Mouse (Mus musculus) left cerebral cortex, postnatal 36 days (tissue): ENCODE data around the gene Pou6f1. TPM values are rescaled to one million over a fixed set of nuclear protein-coding genes. Genes with fewer than 3 reads are reported as not detected.
A peak's percentile ranks its signal among the peaks of the same experiment; 100 is the strongest.
"Not testable (repeated sequence)": the region's sequence is repeated elsewhere in the genome, so short reads cannot be mapped to it uniquely, and the experiment has no call there.

Experiments
- DNase-seq, 2 experiments: peaks; one replicate each; pipeline ENCODE4 v3.0.0; 2021 to 2022; ENCODE audit warnings: low spot score in 2 of 2, mixed read lengths in 1 of 2
- intact Hi-C: fragments of 180-260 bp; cut with DNase I; formaldehyde crosslinking; loops from one replicate; pipeline ENCODE4 v1.15.1; 2025
- total RNA-seq, 2 experiments: library from RNA; stranded (reverse); gene quantifications; 2 replicates each; pipeline ENCODE4 v1.2.3; 2021

Pou6f1 gene
- total RNA-seq, 2 experiments from 2014 or later = 128 to 140 TPM

- DNase-seq = peak in 1 of 2 experiments; percentile 62
- intact Hi-C loops = no loop called here
These were observed 22.4 kb upstream of the Pou6f1 start for GRCm38 (mm10) chr15:100622164-100622563.

- DNase-seq, intact Hi-C loops: not testable (repeated sequence)
These were observed 21.9 kb upstream of the Pou6f1 start for GRCm38 (mm10) chr15:100621671-100622070.

DNA sequence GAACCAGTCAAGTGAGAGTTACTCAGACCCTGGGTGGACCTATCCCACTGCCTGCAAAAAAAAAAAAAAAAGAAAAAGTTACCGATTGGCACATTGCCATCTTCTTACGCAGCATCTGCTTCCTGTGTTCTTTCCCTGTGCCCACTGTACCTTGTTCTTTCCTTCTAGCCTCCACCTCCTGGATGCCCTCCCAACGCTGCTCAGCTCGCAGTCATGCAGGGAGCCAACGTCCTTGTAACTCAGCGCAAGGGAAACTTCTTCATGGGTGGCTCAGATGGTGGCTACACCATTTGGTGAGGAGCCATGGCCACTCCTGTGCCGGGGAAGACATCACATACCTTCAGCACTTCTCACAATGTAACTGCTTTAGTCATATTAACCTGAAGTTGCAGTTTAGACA lies 19.4 kb upstream of the Pou6f1 start:
- intact Hi-C loops = no loop called here
- DNase-seq = no peak

DNA sequence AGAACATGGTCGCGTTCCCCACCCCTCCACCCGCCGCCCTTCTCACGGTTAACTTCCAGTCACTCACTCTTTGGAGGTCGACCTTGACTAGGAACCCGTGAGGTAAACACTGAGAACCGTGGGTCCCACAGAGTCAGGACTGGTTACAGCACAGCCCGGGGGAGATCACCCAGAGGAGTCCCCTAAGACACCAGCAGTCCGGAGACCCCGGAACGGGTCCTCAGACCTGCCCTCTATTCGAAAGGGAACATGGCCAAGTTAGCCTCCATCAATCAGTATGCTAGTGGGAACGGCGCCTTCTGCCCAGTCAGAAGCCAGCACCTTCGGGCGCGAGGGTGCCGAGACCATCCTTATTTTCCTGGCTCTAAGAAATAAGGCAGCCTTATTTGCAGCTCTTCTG lies 16.4 kb upstream of the Pou6f1 start:
- DNase-seq = no peak
- intact Hi-C loops = no loop called here

DNA sequence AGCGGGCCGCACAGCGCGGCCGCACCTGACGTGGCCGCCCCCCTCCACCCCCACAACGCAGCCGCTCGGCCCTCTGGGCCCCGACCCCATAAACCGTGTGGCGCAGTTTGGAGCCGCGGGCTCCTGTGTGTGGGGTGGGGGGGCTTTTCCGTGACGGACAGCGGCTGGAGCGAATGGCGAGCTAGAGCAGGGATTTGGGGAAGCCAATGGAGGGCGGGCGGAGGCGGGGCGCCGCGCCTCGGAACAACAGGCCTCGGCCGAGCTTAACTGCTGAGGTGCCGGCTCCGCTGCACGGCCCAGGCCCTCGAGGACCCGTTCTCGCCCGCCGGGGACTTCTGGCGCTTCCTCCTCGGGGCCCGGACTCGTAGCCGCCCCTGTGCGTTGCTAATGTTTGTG lies 16.0 kb upstream of the Pou6f1 start:
- intact Hi-C loops = no loop called here

DNA sequence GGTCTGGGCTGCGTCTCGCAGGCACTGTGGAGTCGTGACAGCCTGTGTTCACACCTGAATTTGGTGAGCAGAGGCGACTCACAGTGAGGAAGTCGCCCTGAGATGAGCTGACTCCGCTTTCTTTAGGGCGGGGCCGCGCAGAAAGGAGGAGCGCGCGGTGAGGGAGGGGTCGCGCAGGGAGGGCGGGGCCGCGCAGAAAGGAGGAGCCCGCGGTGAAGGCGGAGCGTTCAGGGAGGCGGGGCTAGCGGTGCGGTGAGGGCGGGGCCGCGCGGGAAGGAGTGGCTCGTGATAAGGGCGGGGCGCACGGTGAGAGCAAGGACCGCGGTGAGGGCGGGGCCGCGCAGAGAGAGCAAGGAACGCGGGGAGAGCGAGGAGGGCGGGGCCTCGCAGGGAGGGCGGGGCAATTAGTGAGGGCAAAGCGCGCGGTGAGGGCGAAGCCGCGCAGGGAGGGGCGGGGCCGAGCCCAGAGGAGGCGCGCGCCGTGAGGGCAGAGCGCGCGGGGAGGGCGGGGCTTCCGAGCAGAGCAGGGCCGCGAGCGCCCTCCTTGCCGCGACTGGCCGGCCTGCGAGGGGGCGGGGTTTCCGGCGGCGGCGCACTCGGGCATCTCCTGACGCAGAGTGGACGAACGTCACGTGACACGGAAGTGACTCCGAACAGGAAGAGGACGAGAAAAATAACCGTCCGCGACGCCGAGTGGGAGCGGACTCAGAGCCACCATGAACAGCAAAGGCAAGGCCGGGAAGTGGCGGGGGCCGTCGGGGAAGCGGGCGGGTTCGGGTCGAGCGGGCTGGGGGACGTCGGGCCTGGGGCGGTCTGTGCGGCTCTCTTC lies 15.4 kb upstream of the Pou6f1 start, which contains the start of gene Dazap2:
TSS of gene Dazap2 (plus strand) at position 354 of the 829 bp plus-strand sequence.
- intact Hi-C loops = loop anchor here (5.0 kb wide), 3 partner anchors 63 to 78 kb away; partner anchors contain the start of gene Tfcp2
- DNase-seq = peak; percentile 98

More for the DNA sequence above, 16.0 kb upstream of the Pou6f1 start:
- peak; percentile 85 to 86 for DNase-seq

- intact Hi-C loops = loop anchor here (5.0 kb wide), 3 partner anchors 62 to 77 kb away; partner anchors contain the start of gene Tfcp2
- DNase-seq = no peak
These were observed 14.6 kb upstream of the Pou6f1 start for GRCm38 (mm10) chr15:100614218-100614995.

DNA sequence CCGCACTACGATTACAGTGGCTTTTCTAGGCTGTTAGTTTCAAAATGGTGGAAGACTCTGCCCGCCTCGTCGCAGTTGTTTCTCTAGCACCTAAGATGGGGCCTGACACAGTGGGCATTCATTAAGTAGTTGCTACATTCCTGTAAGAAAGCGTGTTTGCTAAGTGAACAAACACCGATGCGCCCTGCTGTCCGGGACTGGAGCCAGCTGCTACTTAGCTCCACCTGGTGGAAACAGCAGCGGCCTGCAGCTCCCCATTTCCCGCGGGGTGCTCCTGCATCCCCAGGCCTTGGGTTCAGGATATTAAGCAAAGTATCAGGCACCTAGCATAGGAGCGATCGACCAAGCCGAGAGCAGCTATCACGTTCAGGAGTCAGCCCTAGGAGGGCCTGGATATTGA lies 13.8 kb upstream of the Pou6f1 start:
- DNase-seq = peak; percentile 73 to 79
- intact Hi-C loops = loop anchor here (5.0 kb wide), 3 partner anchors 61 to 76 kb away; partner anchors contain the start of gene Tfcp2

GRCm38 (mm10) chr15:100612432-100612831 lies 12.6 kb upstream of the Pou6f1 start:
- no peak for DNase-seq
- intact Hi-C loops = loop anchor here (5.0 kb wide), 3 partner anchors 60 to 75 kb away; partner anchors contain the start of gene Tfcp2

GRCm38 (mm10) chr15:100611951-100612350 lies 12.2 kb upstream of the Pou6f1 start:
- intact Hi-C loops = loop anchor here (5.0 kb wide), 3 partner anchors 60 to 75 kb away; partner anchors contain the start of gene Tfcp2

DNA sequence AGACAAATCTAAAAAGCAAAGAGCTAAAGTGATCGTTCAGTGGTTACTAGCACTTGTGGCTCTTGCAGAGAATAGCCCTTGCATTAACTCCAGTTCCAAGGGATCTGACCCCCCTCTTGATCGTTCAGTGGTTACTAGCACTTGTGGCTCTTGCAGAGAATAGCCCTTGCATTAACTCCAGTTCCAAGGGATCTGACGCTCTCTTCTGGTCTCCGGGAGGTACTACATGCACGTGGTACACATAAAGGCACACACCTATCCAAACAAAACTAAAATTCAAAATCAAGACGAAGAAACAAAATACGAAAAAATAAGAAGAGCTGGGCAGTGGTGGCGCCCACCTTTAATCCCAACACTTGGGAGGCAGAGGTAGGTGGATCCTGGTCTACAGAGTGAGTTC lies 6.9 kb upstream of the Pou6f1 start:
- DNase-seq, intact Hi-C loops: not testable (repeated sequence)

More at GRCm38 (mm10) chr15:100611951-100612350, 12.2 kb upstream of the Pou6f1 start:
- DNase-seq = no peak

GRCm38 (mm10) chr15:100601669-100602068 lies 1.9 kb upstream of the Pou6f1 start:
- no peak for DNase-seq
- intact Hi-C loops = no loop called here

DNA sequence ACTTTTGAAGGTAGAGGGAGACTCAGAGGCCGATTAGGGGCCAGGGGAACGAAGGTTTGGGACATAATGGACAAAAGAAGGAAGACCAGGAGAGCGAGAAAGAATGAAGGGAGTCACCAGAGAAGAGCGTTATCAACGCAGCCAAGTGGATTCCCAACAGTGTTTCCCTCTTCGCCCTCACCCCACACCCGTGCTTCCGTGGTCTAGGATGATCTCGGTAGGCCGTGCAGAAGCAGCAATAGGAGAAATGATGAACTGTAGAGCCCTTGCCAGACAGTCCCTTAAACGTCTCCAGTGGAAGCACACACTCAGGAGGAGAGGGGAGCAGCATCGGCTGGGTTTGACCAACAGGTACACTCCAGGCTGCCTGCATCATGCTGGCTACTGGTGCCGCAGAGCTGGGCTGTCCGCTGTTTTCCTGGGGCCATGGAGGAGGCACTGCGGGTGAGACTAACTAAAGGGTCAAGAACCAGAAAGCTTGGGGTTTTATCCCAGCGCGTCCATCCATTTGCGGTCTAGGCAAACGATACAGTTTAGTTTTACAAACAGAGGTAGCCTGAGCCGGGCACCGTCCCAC lies 1.0 kb upstream of the Pou6f1 start:
- no peak for DNase-seq
- intact Hi-C loops = no loop called here

- intact Hi-C loops = no loop called here
- DNase-seq = peak; percentile 76 to 77
These were observed 387 bp upstream of the Pou6f1 start for GRCm38 (mm10) chr15:100600047-100600695.

GRCm38 (mm10) chr15:100598883-100599275 lies 905 bp downstream of the Pou6f1 start:
- intact Hi-C loops = loop anchor here (5.0 kb wide), 1 partner anchor 52 kb away; no protein-coding TSS in a partner anchor
- DNase-seq = peak; percentile 27 to 43

- intact Hi-C loops = loop anchor here (5.0 kb wide), 1 partner anchor 51 kb away; no protein-coding TSS in a partner anchor
These were observed 1.4 kb downstream of the Pou6f1 start for GRCm38 (mm10) chr15:100598287-100598882.

GRCm38 (mm10) chr15:100592817-100593216 lies 7.0 kb downstream of the Pou6f1 start:
- intact Hi-C loops = no loop called here
- DNase-seq = no peak

More at GRCm38 (mm10) chr15:100598287-100598882, 1.4 kb downstream of the Pou6f1 start:
- no peak for DNase-seq

- intact Hi-C loops = no loop called here
- DNase-seq = no peak
These were observed 9.3 kb downstream of the Pou6f1 start for GRCm38 (mm10) chr15:100590436-100590835.

DNA sequence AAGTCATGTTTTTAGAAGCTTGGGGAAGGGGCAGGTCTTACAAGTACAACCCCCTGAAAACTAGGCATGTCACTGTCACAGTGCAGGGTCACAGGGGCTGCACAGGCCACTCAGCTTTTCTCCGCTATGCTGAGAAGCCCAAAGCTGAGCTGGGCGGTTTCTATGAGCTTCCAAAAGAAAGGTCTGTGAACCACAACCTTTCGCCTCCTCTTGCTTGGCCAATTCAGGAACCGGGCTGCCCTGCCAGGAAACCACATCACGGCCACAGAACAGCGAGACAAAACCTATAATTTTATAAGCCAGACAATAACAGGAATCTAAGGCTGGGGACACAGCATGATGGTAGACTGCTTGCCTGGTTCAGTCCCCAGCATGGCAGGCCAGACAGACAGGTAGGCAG lies 11.5 kb downstream of the Pou6f1 start:
- DNase-seq = no peak
- intact Hi-C loops = no loop called here
